Mouse (Mus musculus) hindbrain, embryonic 14.5 days (tissue): Measurements from ENCODE around the gene Gmnc. TPM values are rescaled to one million over a fixed set of nuclear protein-coding genes. Genes with fewer than 3 reads are reported as not detected.

ENCODE experiments used
- ATAC-seq: fragments of 200-750 bp; cut with Nextera tagmentation; 2 replicates; pipeline ENCODE4 v1.8.0; 2017; ENCODE audit warnings: moderate number of reproducible peaks, mild to moderate bottlenecking, moderate TSS enrichment, moderate library complexity; ENCODE audit not compliant: low FRiP score
- DNase-seq: peaks from one replicate; pipeline ENCODE4 v3.0.0-alpha.2; 2015; ENCODE audit warnings: low spot score
- H3K27ac ChIP-seq: fragments of 300-500 bp; sonication (generic); 2 replicates; pipeline ENCODE4 v1.5.1; 2014; ENCODE audit warnings: mild to moderate bottlenecking, moderate library complexity
- H3K27me3 ChIP-seq: fragments of 300-500 bp; sonication (generic); 2 replicates; pipeline ENCODE4 v1.6.1; 2014; ENCODE audit warnings: mild to moderate bottlenecking, low read length, mixed read lengths; ENCODE audit not compliant: control insufficient read depth, insufficient read depth
- H3K36me3 ChIP-seq: fragments of 300-500 bp; sonication (generic); replicated peaks from 2 replicates; pipeline ENCODE4 v1.6.1; 2014; ENCODE audit not compliant: control insufficient read depth, insufficient read depth
- H3K4me1 ChIP-seq: fragments of 300-500 bp; sonication (generic); replicated peaks from 2 replicates; pipeline ENCODE4 v1.6.1; 2014; ENCODE audit warnings: antibody characterized with exemption, low read length, mixed read lengths; ENCODE audit not compliant: control insufficient read depth, insufficient read depth
- H3K4me2 ChIP-seq: fragments of 300-500 bp; sonication (generic); replicated peaks from 2 replicates; pipeline ENCODE4 v1.6.1; 2014; ENCODE audit warnings: mild to moderate bottlenecking, moderate library complexity
- H3K4me3 ChIP-seq: fragments of 300-500 bp; sonication (generic); replicated peaks from 2 replicates; pipeline ENCODE4 v1.5.1; 2014; ENCODE audit warnings: mild to moderate bottlenecking, low read length
- H3K9ac ChIP-seq: fragments of 300-500 bp; sonication (generic); 2 replicates; pipeline ENCODE4 v1.6.1; 2014
- H3K9me3 ChIP-seq: fragments of 300-500 bp; sonication (generic); 2 replicates; pipeline ENCODE4 v1.6.1; 2016; ENCODE audit warnings: low read length; ENCODE audit not compliant: control insufficient read depth
- WGBS: fragments of 180-500 bp; shearing (Covaris S2); extraction: QIAGEN DNeasy Blood & Tissue Kit; methylation state at CpG from one replicate; pipeline ENCODE4 v1.1.7; 2014; 5-methylcytosine and 5-hydroxymethylcytosine counted together
- polyA plus RNA-seq: library from polyadenylated mRNA; unstranded; fragments of >200 nt; fragmentation: Nextera tagmentation; extraction: Ambion mirVana; gene quantifications from 2 replicates; pipeline ENCODE4 v1.2.1, GENCODE M21; 2014

The Gmnc gene
- polyA plus RNA-seq, 1 experiment from 2014 or later = 2.1 TPM

DNA sequence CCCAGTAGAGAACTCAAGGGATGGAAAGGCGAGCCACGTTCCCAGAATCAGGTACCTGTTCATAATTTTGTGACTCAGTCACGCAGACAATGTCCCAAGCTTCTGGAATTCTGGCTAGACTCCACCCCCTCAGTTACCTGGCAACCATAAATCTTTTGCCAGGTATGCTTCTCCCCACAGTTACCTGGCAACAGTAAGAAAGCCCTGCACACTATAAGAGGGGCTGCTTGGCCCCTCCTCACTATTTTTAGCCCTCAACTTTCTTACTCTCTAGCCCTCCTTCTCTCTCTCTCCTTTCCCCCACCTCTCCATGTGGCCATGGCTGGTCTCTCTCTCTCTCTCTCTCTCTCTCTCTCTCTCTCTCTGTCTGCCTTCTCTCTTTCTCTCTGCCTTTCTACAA is 114.6 kb downstream of the Gmnc start:
- Histone ChIP-seq H3K27me3 (no peaks in the 10 kb centered on the region), H3K4me2 (no peak overlapping the region), H3K4me1 (no peaks in the 10 kb centered on the region), H3K9ac (no peak overlapping the region), H3K27ac (no peak overlapping the region), H3K36me3 (no peaks in the 10 kb centered on the region), H3K4me3 (no peak overlapping the region), H3K9me3 (no peaks in the 10 kb centered on the region)
- DNase-seq = no peak
- 83% methylated on average over 3 of the region's 3 CpGs for WGBS
- no peak for ATAC-seq
